Mouse (Mus musculus) G1E (cell line): Measurements from ENCODE around the gene Gipr. TPM values are rescaled to one million over a fixed set of nuclear protein-coding genes. Genes with fewer than 3 reads are reported as not detected.
A peak's percentile ranks its signal among the peaks of the same experiment; 100 is the strongest.

Experiments used
- ATAC-seq: 2 replicates; pipeline ENCODE4 v1.8.0; 2016; ENCODE audit warnings: mild to moderate bottlenecking; ENCODE audit not compliant: insufficient number of reproducible peaks, poor library complexity, low FRiP score, severe bottlenecking; ENCODE audit errors: extremely low read depth
- DNase-seq: peaks from one replicate; pipeline ENCODE4 v3.0.0; 2012; ENCODE audit warnings: low spot score
- H3K27me3 ChIP-seq: 2 replicates; pipeline ENCODE4 v1.6.1; 2012; ENCODE audit warnings: mild to moderate bottlenecking, low read length, inconsistent platforms; ENCODE audit not compliant: insufficient read depth
- H3K36me3 ChIP-seq: replicated peaks from 2 replicates; pipeline ENCODE3; 2012; ENCODE audit warnings: mild to moderate bottlenecking, inconsistent platforms
- H3K4me1 ChIP-seq: 2 replicates; pipeline ENCODE4 v1.6.1; 2012; ENCODE audit warnings: low read depth, low read length, inconsistent platforms, mixed read lengths; ENCODE audit not compliant: insufficient read depth
- H3K4me3 ChIP-seq: 2 replicates; pipeline ENCODE4 v1.5.1; 2012; ENCODE audit warnings: low read depth, mild to moderate bottlenecking, inconsistent platforms, low read length, moderate library complexity, mixed read lengths
- H3K9me3 ChIP-seq: replicated peaks from 2 replicates; pipeline ENCODE4 v1.6.1; 2012; ENCODE audit warnings: inconsistent platforms
- CTCF ChIP-seq: IDR thresholded peaks from 2 replicates; pipeline ENCODE4 v1.5.1; 2012; ENCODE audit warnings: low read depth, low read length, inconsistent platforms, mixed read lengths
- GATA1 ChIP-seq: IDR thresholded peaks from 2 replicates; pipeline ENCODE4 v1.6.1; 2012; ENCODE audit warnings: borderline replicate concordance, low read length, inconsistent platforms, mixed read lengths
- GATA2 ChIP-seq: IDR thresholded peaks from 2 replicates; pipeline ENCODE4 v1.6.1; 2012; ENCODE audit warnings: low read depth, low read length, inconsistent platforms, borderline replicate concordance
- POLR2AphosphoS5 ChIP-seq: IDR thresholded peaks from 2 replicates; pipeline ENCODE4 v1.6.1; 2012; ENCODE audit warnings: low read depth, low read length, inconsistent platforms; ENCODE audit not compliant: insufficient replicate concordance
- TAL1 ChIP-seq: conservative IDR thresholded peaks from 2 replicates; pipeline ENCODE4 v1.6.1; 2012; ENCODE audit warnings: low read depth, low read length, inconsistent platforms, mixed read lengths
- polyA plus RNA-seq: library from polyadenylated mRNA; stranded (reverse); fragments of >175 nt; gene quantifications from 2 replicates; pipeline ENCODE4 v1.2.3, GENCODE M21; 2012
- total RNA-seq, 2 experiments: library from RNA; stranded (forward) in 1 of 2; stranded (reverse) in 1 of 2; fragments of 200-1000 nt in 1 of 2; fragments of >200 nt in 1 of 2; fragmentation: Nextera tagmentation in 1 of 2; gene quantifications; 2 replicates each; pipeline ENCODE4 v1.2.3; 2014 to 2017

The Gipr gene
- total and polyA plus RNA-seq, 3 experiments, result 6.5 to 10.7 (median 7.1) TPM

DNA sequence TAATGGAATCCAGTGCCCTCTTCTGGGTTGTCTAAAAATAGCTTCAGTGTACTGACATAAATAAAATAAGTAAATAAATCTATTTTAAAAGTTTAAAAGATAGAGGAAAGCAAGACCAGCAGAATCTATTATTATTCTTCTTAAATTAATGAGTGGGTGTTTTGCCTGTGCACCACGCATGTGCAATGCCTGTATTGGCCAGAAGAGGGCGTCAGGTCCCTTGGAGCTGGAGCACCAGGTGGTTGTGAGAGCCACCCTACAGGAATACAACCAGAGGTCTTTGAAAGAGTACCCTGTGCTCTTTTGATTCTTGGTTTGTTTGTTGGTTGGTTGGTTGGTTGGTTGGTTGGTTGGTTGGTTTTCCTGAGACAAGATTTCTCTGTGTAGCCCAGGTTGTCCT is 32.1 kb upstream of the Gipr start:
- Histone ChIP-seq H3K4me1 (peaks cover 12% of the 10 kb centered on the region; the same call in 1 of the 2 replicates), H3K9me3 (peaks cover 4% of the 10 kb centered on the region; the same call in 1 of the 2 replicates), H3K4me3 (no peak overlapping the region), H3K27me3 (no peaks in the 10 kb centered on the region), H3K36me3 (peaks cover 76% of the 10 kb centered on the region)
- TF ChIP-seq GATA2, result no peak
- TF ChIP-seq POLR2AphosphoS5, result no peak
- peak; percentile 64 for TF ChIP-seq CTCF
- TF ChIP-seq GATA1, result no peak
- no peak for TF ChIP-seq TAL1
- no peak for ATAC-seq
- no peak for DNase-seq

DNA sequence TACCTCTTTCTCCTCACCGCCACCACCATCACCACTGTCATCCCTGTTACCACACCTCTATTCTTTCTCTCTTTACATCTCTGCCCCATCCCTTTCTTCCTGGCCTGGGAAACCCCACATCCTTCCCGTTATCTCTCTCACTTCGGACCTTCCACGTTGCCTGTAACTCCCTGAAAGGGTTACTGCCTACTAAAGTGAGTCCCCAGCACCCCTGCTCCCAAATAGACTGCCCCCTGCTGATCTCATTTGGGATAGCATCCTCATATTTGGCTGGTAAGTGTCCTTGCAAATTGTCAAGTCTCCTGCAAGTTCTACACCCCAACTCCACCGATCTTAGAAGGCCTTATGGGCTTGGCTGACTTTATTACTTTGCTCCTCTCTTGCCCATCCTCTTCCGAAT is 30.7 kb upstream of the Gipr start:
- Histone ChIP-seq H3K27me3 (no peaks in the 10 kb centered on the region), H3K36me3 (peaks cover 74% of the 10 kb centered on the region), H3K4me1 (peaks cover 5% of the 10 kb centered on the region; the same call in 1 of the 2 replicates), H3K9me3 (peaks cover 4% of the 10 kb centered on the region; the same call in 1 of the 2 replicates), H3K4me3 (no peak overlapping the region)
- ATAC-seq, result no peak
- no peak for DNase-seq
- peak; percentile 69 for TF ChIP-seq CTCF
- no peak for TF ChIP-seq POLR2AphosphoS5

DNA sequence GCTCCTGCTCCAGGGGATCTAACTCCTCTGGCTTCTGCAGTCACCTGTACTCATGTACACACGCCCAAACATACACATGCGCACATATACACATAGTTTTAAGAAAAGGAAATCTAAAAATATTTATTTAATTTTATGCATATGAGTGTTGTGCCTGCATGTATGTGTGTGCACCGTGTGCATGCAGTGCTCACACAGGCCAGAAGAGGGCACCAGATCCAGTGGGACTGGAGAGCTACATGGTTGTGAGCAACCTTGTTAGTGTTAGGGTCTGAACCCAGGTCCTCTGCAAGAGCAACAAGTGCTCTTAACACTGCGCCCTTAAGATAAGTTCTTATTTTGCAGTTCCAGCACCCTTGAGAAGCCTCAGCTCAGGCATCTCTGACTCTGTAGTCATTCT is 28.7 kb upstream of the Gipr start:
- Histone ChIP-seq H3K36me3 (peaks cover 72% of the 10 kb centered on the region), H3K9me3 (peaks cover 4% of the 10 kb centered on the region; the same call in 1 of the 2 replicates), H3K4me3 (no peak overlapping the region), H3K27me3 (no peaks in the 10 kb centered on the region), H3K4me1 (peaks cover 11% of the 10 kb centered on the region)
- TF ChIP-seq CTCF, result peak; percentile 24; the same call in 1 of the 2 replicates
- no peak for TF ChIP-seq GATA2
- TF ChIP-seq TAL1, result no peak
- no peak for TF ChIP-seq GATA1
- no peak for TF ChIP-seq POLR2AphosphoS5
- ATAC-seq (no peak), DNase-seq (no peak)

DNA sequence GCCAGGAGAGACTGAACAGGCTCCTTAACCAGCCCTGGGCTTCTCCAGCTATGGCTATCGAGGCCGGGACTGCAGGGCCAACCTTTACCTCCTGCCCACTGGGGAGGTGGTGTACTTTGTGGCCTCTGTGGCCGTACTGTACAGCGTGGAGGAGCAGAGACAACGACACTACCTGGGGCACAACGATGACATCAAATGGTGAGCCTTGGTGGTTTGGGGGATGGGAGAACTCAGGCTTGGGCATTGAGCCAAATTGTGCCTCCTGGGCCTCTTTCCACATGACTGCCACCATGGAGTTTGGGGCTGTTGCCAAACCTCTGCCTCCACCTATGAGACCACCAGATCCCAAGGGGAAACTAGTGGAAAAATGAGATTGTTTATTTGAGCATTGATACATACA is 18.8 kb upstream of the Gipr start:
- no peak for TF ChIP-seq GATA2
- no peak for TF ChIP-seq TAL1
- no peak for TF ChIP-seq CTCF
- no peak for TF ChIP-seq GATA1
- no peak for TF ChIP-seq POLR2AphosphoS5
- peaks cover 54% of the 10 kb centered on the region for H3K36me3 ChIP-seq
- DNase-seq (no peak), ATAC-seq (no peak)
- H3K4me1 ChIP-seq, result peaks cover 39% of the 10 kb centered on the region
- no peak overlapping the region; the same call in 1 of the 2 replicates for H3K4me3 ChIP-seq
- no peaks in the 10 kb centered on the region for H3K9me3 ChIP-seq
- no peaks in the 10 kb centered on the region for H3K27me3 ChIP-seq

DNA sequence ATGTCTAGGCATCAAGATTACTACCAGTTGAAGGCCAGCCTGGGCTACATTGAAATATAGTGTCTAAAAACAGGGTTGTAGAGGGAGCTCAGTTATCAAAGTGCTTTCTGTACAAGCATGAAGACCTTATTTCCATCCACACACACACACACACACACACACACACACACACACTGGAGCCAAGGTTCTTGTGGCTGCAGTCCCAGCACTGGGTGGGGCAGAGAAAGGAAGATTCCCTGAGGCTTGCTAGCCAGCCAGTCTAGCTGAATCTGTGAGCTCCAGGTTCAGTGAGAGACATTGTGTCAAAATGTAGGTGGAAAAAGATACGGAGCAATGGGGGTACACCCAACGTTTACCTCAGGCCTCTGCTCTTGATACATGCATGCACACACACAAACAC is 18.3 kb upstream of the Gipr start:
- Histone ChIP-seq H3K9me3 (peaks cover 4% of the 10 kb centered on the region), H3K36me3 (peaks cover 54% of the 10 kb centered on the region), H3K4me1 (peaks cover 43% of the 10 kb centered on the region), H3K27me3 (peaks cover 4% of the 10 kb centered on the region; the same call in 1 of the 2 replicates), H3K4me3 (no peak overlapping the region)
- TF ChIP-seq POLR2AphosphoS5 (no peak), GATA2 (no peak), GATA1 (no peak), TAL1 (no peak), CTCF (no peak)
- no peak for ATAC-seq
- DNase-seq, result no peak

DNA sequence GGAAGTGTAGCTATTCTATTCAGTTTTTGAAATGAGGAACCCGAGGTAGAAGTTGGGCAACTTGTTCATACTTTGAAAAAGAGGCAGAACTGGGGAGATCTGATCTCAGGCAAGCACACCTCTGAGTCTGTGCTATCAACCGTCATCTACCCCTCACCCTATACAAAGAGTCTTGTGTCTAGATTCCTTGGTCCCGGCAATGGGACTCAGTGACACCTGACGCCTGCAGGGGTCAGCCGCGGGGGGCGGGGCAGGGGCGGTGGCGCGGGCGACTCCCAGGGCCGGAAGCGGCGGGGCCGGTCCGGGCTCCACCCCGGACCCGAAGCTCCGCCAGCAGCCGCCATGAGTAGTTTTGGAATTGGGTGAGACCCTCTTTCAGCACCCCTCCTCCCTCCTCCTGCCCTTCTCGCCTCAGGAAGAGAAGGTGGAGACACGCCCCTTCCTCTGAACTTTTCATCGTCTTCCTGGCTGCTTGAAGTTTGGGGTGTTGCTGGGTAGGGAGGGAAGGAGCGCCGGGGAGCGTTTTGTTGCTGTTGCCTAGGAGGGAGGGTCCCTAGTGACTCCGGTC is 15.0 kb upstream of the Gipr start:
- TF ChIP-seq CTCF (no peak), TAL1 (no peak), POLR2AphosphoS5 (no peak), GATA1 (no peak), GATA2 (no peak)
- peaks cover 70% of the 10 kb centered on the region for H3K4me1 ChIP-seq
- H3K9me3 ChIP-seq, result peaks cover 9% of the 10 kb centered on the region
- peaks cover 27% of the 10 kb centered on the region for H3K27me3 ChIP-seq
- DNase-seq (peak; percentile 80), ATAC-seq (peak; percentile 45; the same call in 1 of the 2 replicates)
- peaks cover 32% of the 10 kb centered on the region for H3K36me3 ChIP-seq
- peak overlapping the region; percentile 82 for H3K4me3 ChIP-seq

DNA sequence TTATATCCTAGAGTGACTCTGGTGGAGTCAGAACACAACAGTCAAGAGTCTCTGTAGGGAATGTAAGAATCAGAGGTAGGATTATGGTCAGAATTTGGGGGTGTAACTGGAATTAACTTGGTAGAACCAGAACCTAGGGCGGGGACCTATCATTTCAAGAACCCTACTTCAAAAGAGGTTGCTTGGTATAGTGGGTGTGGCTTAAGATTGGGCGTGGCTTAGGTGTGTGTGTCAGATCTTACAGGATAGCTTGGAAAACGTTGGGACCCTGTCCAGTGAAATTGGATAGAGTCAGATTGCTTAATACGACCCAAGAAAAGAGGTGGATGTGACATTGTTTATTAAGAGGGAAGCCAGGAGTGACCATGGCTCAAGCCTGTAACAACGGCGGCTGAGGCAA is 14.0 kb upstream of the Gipr start:
- ATAC-seq (no peak), DNase-seq (no peak)
- peaks cover 23% of the 10 kb centered on the region for H3K36me3 ChIP-seq
- TF ChIP-seq POLR2AphosphoS5 (no peak), CTCF (no peak), TAL1 (no peak), GATA2 (no peak), GATA1 (no peak)
- no peak overlapping the region for H3K4me3 ChIP-seq
- H3K27me3 ChIP-seq, result peaks cover 32% of the 10 kb centered on the region
- peaks cover 9% of the 10 kb centered on the region for H3K9me3 ChIP-seq
- peaks cover 70% of the 10 kb centered on the region for H3K4me1 ChIP-seq
